Mouse (Mus musculus) A20 (cell line): ENCODE data around the gene Cdkn1c.

ENCODE experiments used
- DNase-seq: peaks from one replicate; pipeline ENCODE4 v3.0.0-alpha.2; 2011; ENCODE audit warnings: low read depth, low spot score

Cdkn1c gene

DNA sequence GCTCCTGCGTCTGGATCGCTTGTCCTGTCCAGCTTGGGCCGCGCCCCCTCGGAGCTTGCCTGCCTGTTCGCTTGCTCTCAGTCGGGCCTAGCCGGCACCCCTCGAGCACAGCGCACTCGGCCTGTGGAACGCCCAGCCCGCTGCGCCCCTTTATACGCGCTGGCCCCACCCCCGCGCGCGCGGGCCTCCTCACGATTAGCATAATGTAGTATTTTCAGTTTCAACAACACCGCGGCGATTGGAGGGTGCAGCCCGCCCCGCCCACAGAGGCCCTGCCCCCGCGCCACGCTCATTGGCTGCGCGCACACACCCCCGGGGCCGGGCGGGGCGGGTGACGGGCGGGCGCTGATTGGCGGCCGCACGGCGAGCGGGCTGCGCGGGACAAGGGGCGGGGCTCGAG is at the start of gene Cdkn1c:
Cdkn1c (minus strand) TSS at position 177 of the 400 bp plus-strand sequence.
- DNase-seq, result no peak

DNA sequence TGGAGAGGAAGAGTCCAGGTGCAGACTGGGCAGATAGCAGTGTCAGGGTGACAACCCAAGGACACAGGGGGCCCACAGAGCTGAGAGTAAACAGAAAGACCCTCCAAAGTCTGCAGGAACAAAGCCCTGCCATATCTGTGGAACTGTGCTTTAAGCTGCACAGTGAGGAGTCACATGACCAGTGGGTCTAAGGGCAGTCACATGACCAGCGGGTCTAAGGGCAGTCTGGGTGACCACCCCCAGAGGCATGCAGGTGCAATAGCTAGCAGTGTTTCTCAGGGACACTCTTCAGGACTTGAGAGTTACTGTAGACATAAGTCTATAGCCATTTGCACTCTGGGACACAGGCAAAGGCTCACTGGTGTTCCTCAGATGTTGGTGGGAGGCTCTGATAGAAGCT is 48.7 kb upstream of the Cdkn1c start:
- no peak for DNase-seq

DNA sequence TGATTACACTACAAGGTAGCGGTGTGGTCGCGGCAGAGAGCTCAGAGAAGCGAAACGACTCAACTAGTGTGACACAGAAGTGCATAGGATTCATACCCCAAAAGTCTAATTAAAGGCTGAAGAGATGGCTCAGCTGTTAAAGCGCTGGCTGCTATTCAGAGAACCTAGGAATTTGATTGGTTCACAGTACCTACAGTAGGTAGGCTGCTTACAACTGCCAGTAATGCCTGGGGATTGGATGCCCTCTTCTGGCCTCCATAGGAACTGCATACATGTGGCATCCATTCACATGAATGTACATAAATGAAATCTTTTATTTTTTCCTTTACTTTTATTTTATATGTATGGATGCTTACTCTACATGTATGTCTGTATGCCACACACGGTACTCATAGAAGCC is 45.8 kb upstream of the Cdkn1c start:
- DNase-seq, result peak; percentile 61

DNA sequence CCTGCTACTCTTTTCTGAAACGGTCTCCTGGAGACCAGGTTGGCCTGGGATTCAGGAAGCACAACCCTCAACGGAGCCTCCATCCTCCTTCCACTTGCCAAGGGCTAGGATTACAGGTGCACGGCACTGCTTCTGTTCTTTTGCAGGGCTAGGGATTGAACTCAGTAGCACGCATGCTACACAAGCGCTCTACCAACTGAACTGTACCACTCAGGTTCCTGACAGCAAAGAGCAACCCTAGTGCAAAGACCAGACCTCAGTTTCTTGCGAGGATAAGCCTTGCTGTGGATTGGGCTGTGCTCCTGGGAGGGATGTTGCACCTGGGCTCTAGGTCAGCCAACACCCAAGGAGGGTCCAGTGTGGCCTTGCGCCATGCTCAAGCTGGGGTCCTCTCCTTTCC is 45.4 kb upstream of the Cdkn1c start:
- no peak for DNase-seq

DNA sequence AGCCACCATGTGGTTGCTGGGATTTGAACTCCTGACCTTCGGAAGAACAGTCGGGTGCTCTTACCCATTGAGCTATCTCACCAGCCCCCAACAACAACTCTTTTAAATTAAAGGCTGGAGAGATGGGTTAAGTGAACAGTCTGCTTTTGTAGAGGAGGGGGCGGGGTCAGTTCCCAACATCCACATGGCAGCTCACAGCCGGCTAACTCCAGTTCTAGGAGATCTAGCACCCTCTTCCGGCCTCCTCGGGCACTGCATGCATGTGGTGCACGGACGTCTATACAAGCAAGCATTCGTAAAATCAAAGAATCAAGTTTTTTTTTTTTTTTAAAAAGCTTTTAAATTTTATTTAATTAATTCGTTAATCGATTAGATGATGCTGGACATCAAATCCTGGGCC is 45.0 kb upstream of the Cdkn1c start:
- DNase-seq, result peak; percentile 68

DNA sequence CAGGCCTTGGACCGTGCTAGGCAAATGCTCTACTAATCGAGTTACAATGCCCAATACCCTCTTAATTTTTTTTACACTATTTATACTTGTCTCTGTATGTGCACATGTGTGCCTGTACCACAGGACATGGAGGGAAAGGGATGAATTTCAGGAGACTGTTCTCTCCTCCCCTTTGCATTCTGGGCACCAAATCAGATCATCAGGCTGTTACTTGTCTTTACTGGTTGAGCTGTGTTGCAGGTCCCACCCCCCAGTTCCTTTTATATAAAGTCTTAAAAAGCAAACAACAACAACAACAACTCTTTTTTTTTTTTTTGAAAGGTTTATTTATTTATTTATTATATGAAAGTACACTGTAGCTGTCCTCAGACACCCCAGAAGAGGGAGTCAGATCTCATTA is 44.6 kb upstream of the Cdkn1c start:
- DNase-seq, result no peak

DNA sequence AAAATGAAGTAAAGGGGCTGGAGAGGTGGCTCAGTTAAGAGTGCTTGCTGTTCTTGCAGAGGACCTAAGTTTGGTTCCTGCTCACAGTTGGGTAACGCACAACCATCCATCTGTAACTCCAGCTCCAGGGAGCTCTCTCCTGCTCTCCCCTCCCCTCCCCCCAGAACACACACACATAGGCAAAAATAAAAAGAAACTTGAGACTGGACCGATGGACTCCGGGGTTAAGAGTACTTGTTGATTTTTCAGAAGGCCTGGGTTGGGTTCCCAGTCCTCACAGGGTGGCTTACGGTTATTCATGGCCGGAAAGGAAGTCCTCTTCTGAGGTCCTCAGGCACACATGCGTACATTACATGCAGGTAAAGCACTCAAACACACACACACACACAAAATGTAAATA is 43.1 kb upstream of the Cdkn1c start:
- DNase-seq, result no peak

DNA sequence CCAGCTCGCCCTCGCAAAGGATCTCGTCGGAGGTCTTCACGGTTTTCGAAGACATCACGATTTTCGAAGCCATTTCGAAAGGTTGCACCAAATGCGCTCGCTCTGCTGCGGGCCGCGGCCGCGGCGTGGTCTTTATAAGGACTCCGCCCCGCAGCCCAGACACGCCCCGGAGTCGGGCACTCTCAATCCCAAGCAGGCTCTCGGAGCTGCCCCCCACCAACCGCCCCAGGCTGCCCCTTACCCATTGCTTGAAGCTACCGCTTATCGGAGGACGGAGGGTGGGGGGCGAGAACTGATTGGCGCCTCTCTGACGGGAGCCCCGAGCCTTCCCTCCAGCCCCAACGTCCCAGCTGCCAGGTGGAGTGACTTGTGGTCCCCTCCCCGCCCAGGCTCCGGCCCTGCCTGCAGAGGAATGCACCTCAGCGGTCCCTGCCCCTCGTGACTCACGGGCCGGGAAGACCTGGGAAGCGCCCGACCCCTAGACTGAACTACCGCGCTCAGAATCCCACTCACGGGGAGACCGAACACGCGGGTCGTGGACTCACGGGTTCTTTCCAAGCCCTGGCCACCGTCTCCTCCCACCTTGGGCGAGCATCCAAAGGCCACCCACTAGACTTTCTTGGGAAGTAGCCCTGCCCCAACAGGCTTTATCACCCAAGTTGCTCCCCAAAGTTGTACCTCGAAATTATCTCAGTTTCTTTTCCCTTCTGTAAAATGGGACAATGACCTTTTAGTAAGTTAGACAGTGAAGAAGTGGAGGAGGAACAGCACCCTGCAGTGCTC is 41.8 kb upstream of the Cdkn1c start, which contains the start of gene Phlda2:
Phlda2 (minus strand) TSS at position 733 of the 783 bp plus-strand sequence.
- DNase-seq, result no peak

DNA sequence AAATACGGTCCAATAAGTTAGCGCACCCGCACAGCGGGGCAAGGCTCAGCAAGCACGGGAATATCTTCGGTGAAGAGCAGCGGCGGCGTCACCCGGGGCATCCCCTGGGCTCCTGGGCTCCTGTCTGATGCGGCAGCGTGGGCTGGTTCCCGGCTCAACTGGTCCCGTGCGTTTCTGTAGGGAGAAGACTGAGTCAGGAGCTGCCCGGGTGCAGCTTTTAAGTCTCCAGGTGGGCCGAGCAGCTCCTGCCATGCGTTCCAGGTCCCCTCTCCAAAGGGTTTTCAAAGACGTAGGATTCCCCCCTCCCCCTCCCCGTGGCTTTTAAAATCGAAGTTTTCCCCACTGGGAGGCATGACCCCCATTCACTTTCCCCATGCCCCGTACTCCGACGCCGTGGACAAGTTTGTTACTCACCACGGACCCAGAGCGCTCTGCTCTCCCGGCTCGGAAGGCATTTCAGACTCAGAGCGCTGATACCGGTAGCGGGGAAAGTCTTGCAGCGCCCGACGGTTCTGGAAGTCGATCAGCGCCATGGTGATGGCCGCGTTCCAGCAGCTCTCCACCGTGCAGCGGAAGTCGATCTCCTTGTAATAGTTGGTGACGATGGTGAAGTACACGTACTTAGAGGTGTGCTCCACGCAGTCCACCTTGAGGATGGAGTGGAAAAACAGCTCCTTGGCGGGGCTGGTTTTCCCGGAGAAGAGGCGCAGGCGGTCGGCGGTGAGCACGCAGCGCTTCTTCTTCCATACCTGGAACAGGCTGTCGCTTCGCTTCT is 41.0 kb upstream of the Cdkn1c start:
- DNase-seq, result no peak

DNA sequence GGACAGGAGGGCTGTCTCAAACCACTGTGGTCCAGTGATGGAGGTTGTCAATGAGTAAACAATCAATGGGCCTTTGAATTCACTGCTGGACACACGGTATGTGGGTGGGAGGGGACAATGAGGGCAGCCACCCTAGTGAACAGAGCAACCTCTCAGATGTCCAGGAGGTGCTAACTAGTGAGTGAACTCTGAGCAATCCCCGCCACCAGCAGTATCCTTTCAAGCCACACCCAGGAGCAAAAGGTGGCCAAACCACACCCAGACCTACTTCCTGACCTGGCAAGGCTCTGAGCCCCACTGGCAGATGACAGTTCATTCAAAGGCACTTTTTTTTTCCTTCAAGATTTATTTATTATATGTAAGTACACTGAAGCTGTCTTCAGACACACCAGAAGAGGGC is 40.1 kb upstream of the Cdkn1c start:
- DNase-seq, result no peak

DNA sequence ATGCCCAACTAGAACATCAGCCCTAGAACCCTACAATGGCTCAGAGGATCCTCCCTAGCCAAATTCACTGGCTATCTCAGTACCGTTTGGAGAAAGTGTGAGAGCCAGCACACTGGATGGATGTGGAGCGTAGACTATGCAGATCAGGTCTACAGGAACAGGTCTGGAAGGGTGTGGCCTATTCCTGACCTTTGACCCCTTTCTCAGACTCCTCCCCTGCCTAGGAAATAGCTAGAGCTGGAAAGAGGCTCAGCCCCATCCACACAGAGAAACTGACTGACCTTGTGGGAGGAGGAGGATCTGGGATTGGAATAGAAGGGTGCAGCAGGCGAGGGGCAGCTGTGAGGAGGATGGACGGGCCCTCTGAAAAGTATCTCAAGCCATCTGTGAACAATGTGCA is 37.7 kb upstream of the Cdkn1c start:
- no peak for DNase-seq

DNA sequence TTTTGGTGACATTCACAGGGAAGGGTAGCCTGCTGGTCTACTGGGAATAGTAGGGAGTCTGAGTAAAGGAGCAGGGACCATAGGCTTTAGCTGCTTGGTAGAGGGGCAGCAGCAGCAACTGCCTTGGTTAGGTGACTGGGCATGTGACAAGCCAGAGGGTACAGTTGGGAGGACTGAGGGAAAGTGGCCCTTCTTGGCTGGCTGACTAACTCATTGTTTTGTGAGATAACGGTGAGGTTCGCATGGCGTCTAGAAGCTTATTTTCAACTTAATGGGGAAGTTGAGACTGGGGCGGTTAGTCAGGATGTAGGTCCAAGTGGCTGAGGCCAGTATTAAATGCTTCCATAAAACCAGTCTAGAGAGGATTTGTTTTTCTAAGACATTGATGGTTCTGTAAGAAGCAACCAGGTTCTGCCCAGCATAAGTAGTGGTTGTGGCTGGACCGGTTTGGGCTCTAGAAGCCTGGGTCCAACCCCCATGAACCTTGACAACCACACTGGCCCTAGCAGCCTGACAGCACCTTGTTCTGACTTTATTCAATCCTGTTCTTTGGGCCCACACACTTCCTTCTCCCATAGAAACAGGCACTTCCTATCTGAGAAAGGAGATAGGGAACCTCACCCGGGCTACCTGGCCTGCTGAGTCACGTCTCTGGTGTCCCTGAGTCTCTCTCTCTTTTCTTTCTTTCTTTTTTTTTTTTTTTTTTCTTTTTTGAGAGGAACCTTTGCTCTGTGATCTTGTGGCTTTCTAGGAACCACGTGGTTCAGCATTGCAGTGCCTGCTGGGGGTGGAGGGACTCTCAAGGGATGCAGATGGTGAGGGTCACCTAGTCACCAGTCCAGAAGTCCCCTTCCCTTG is 34.5 kb upstream of the Cdkn1c start:
- DNase-seq, result no peak

DNA sequence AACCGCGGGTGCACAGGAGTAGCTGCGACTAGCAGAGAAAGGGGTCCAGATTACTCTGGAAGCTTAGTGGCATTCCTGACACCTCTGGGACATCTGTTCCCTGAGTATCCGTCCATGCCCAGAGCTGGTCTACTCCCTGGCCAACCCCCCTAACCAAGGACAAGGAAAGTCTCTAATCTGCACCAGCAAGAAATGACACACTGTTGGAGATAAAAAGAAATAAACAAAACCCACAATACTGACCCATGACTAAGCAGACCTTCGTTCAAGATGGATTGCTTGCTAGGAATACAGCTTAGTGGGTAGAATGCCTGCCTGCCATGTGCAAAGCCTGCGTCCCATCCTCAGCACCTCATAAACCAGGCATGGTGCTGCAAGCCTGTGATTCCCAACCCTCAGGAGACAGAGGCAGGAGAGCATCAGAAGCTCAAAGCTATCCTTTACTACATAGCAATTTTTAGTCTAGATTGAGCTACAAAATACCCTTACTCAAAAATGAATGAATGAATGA is 32.8 kb upstream of the Cdkn1c start:
- DNase-seq, result no peak

DNA sequence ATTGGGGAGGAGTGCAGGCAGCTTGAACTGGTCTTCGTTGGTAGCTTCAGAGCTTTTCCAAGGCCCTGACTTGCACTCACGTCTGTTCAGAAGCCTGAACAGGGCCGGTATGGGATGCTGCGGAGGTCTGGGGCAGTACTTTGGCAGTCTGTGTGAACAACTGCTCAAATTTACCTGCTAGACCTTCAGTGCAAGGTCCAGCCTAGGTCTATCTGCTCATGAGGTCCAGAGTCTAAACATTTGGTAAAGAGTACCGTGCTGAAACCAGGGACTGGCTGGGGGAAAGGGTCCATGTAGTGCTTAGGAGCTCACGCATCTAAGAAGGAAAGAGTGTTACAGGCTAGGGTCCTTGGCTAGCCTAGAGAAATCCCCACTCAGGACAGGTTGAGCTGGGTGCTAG is 28.9 kb upstream of the Cdkn1c start:
- no peak for DNase-seq

DNA sequence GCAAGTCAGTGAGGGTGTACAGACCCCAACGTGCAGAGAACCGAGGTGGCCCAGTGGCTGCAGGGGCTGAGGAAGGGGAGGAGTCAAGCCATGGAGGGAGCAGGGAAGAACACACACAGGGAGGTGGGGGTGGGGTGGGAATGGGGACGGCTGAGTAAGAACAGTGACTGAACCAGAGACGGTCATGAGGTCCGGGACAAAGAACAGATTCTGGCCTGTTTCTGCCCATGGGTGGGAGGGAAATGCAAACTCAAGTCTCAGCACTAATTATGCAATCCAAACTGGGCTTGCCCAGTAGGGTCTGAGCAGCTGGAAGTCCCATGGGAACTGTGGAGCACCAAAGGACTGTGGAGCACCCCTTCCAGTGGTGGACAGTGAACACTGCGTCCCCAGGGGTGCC is 21.7 kb upstream of the Cdkn1c start:
- DNase-seq, result no peak

DNA sequence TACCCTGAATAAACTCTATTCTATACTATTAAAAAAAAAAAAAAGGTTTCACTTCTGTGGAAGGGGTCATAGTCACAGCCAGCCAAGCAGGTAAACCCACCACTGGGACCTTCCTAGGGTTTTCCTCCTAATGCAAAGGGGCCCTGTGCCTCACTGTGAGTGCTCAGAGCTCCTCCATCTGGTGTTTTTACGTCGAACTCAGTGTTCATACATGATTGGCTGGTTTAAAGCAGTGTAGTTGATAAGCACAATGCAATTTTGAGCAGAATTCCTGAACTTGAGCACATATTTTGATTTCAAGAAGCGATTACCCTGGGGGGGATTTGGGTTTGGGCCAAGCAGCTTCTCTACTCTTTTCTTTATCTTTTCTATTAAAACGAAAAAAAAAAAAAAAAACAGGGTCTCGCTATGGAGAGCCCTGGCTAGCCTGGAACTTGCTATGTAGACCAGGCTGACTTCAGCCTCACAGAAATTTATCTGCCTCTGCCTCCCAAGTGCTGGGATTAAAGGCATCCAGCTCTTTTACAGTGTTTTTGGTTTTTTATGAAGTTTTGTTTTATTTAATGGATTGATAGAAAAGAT is 21.0 kb upstream of the Cdkn1c start:
- DNase-seq, result no peak

DNA sequence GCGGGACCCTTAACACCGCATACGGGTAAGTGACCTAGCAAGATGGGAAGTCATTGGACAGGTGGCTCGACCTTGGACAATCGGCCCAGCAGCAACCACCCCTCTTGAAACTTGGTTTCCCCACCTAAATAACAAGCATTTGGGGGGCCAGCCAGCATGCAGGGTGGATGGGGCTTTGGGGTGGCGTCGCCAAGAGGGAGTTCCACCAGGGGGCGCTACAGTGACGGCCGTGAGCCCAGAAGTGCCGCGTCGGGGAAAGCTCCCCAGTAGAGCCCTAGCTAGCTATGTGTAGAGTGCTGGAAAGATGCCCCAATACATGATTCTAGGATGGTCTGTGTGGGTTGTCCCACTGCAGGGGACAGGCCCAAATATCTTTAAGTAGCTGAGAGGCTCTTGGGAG is 19.6 kb upstream of the Cdkn1c start:
- peak; percentile 61 for DNase-seq

DNA sequence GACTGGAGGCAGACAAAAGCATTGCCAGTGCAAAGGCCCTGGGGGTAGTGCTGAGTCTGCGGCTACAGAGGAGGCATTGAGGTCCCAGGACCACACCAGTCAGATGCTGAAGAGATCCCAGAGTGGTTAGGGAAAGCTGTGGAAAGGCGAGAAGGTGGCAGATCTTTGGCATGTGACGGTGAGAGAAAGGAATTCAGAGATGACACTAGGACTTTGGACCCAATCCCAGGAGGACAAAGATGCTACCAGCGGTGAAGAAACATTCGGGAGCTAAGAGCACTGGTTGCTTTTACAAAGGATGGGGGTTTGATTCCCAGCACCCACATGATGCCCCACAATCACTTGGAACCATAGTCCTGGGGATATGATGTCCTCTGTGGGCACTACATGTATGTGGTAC is 16.9 kb upstream of the Cdkn1c start:
- no peak for DNase-seq

DNA sequence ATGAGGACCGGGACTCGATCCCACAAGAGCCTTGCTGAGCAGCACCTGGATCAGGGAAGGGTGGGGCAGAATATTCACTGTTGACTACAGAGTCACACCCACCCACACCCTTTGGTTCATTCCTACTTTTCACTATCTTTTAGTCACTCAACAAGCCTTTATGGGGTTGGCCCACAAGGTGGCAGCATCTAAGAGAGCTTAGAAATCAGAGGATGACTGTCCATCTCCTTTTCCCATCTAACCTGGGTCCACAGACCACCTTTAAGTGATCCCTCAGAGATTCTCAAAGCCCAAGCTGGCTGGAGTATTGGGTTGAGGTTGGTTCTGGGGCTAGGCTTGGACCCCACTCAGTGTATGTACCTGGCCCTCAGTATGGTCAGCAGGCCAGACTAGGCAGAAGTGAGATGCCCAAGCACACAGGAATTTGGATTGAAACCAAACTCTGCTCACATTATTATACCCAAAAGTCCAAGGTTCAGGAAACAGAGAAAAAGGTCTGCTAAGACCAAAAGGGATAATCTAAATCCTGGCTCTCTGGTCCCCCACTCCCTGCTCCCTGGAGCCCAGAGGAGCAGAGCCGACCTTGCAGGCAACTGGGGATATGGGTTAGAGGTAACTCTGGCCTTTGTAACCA is 16.0 kb upstream of the Cdkn1c start:
- peak; percentile 14 for DNase-seq

DNA sequence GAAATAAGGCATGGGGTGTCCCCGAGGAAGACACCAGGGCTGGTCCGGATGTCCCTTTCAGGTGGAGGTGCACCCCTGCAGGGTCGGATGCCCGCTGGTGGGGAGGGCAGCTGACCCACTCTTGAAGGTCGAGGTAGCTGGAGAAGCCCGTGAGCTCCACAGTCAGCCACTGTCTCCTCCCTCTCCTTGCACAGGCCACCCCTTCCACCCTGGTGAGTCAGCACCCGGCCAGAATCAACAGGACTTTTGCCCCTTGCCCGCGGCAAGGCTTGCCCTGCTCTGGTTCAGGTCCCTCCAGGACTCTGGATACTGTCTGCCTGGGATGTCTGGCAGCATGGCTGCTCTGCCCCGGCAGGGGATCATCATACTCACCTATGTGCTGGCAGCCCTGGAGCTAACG is 15.0 kb upstream of the Cdkn1c start:
- no peak for DNase-seq

DNA sequence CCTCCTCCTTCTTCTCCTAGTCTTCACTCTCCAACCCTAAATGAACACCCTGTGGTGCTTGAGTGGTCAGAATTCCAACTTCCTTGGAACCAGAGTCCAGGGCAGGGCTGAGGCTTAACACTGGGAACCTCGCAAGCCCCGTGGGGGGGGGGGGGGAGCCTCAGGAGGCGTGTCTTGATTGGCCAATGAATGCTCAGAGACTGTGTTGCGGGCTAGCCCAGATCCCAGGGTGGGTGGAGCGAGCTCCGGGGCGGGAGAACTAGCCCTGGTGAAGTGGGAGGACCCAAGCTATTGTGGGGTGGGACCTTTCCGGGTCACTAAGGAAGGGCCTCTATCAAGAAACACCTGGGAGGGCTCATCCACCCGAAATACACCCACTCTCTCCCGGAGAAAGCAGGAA is 14.0 kb upstream of the Cdkn1c start:
- DNase-seq, result no peak
